Mouse (Mus musculus) embryonic facial prominence, embryonic 15.5 days (tissue): ENCODE data around the gene Pitpnm3. TPM values are rescaled to one million over a fixed set of nuclear protein-coding genes. Genes with fewer than 3 reads are reported as not detected.

Source experiments
- ATAC-seq: fragments of 200-750 bp; cut with Nextera tagmentation; 2 replicates; pipeline ENCODE4 v1.8.0; 2017; ENCODE audit warnings: low read depth, moderate TSS enrichment; ENCODE audit not compliant: insufficient number of reproducible peaks, low FRiP score, low TSS enrichment
- H3K27ac ChIP-seq: fragments of 300-500 bp; sonication (generic); replicated peaks from 2 replicates; pipeline ENCODE4 v1.5.1; 2015; ENCODE audit warnings: mild to moderate bottlenecking, inconsistent platforms
- H3K27me3 ChIP-seq: fragments of 300-500 bp; sonication (generic); 2 replicates; pipeline ENCODE4 v1.6.1; 2015; ENCODE audit warnings: inconsistent platforms
- H3K36me3 ChIP-seq: fragments of 300-500 bp; sonication (generic); 2 replicates; pipeline ENCODE4 v1.6.1; 2015; ENCODE audit warnings: mild to moderate bottlenecking, inconsistent platforms
- H3K4me1 ChIP-seq: fragments of 300-500 bp; sonication (generic); 2 replicates; pipeline ENCODE4 v1.6.1; 2015; ENCODE audit warnings: inconsistent platforms
- H3K4me2 ChIP-seq: fragments of 300-500 bp; sonication (generic); replicated peaks from 2 replicates; pipeline ENCODE4 v1.6.1; 2015; ENCODE audit warnings: mild to moderate bottlenecking, inconsistent platforms
- H3K4me3 ChIP-seq: fragments of 300-500 bp; sonication (generic); replicated peaks from 2 replicates; pipeline ENCODE4 v1.5.1; 2015; ENCODE audit warnings: mild to moderate bottlenecking, inconsistent platforms
- H3K9ac ChIP-seq: fragments of 300-500 bp; sonication (generic); 2 replicates; pipeline ENCODE4 v1.6.1; 2015; ENCODE audit warnings: inconsistent platforms
- H3K9me3 ChIP-seq: fragments of 300-500 bp; sonication (generic); replicated peaks from 2 replicates; pipeline ENCODE4 v1.6.1; 2016; ENCODE audit warnings: inconsistent platforms
- WGBS: fragments of 180-500 bp; shearing (Covaris S2); methylation state at CpG from one replicate; pipeline ENCODE4 v1.1.7; 2015; 5-methylcytosine and 5-hydroxymethylcytosine counted together
- polyA plus RNA-seq: library from polyadenylated mRNA; unstranded; fragments of >200 nt; fragmentation: Nextera tagmentation; extraction: Ambion mirVana; gene quantifications from 2 replicates; pipeline ENCODE4 v1.2.1, GENCODE M21; 2015

Gene Pitpnm3
- polyA plus RNA-seq, 1 experiment from 2014 or later: 2.0 TPM

- H3K4me2 ChIP-seq: no peak overlapping the region
- H3K27ac ChIP-seq: no peak overlapping the region
- no peaks in the 10 kb centered on the region for H3K9me3 ChIP-seq
- ATAC-seq: no peak
- H3K27me3 ChIP-seq: no peaks in the 10 kb centered on the region; the same call in 1 of the 2 replicates
- no peaks in the 10 kb centered on the region for H3K36me3 ChIP-seq
- 71% methylated on average over 8 of the region's 8 CpGs for WGBS
- no peak overlapping the region for H3K9ac ChIP-seq
- no peak overlapping the region for H3K4me3 ChIP-seq
- peaks cover 7% of the 10 kb centered on the region; the same call in 1 of the 2 replicates for H3K4me1 ChIP-seq
Observed at GRCm38 (mm10) chr11:72092390-72092789, 43.2 kb downstream of the Pitpnm3 start.

GRCm38 (mm10) chr11:72086251-72087046 is 49.1 kb downstream of the Pitpnm3 start:
- Histone ChIP-seq H3K4me3 (no peak overlapping the region), H3K9me3 (no peaks in the 10 kb centered on the region), H3K27me3 (no peaks in the 10 kb centered on the region), H3K27ac (peak overlapping the region; percentile 79), H3K9ac (no peak overlapping the region), H3K4me2 (no peak overlapping the region), H3K4me1 (peaks cover 22% of the 10 kb centered on the region), H3K36me3 (no peaks in the 10 kb centered on the region)
- peak; percentile 76; the same call in 1 of the 2 replicates for ATAC-seq
- WGBS: 23% methylated on average over 11 of the region's 11 CpGs

GRCm38 (mm10) chr11:72084337-72084736 is 51.2 kb downstream of the Pitpnm3 start:
- Histone ChIP-seq H3K27me3 (no peaks in the 10 kb centered on the region), H3K36me3 (no peaks in the 10 kb centered on the region), H3K9ac (no peak overlapping the region), H3K9me3 (no peaks in the 10 kb centered on the region), H3K4me2 (no peak overlapping the region), H3K4me1 (peaks cover 22% of the 10 kb centered on the region), H3K27ac (no peak overlapping the region), H3K4me3 (no peak overlapping the region)
- WGBS: 93% methylated on average over 15 of the region's 15 CpGs
- ATAC-seq: no peak

GRCm38 (mm10) chr11:72082601-72083000 is 53.0 kb downstream of the Pitpnm3 start:
- 84% methylated on average over 4 of the region's 4 CpGs for WGBS
- Histone ChIP-seq H3K27me3 (0 out of 2 replicates have a peak, but pooled peaks cover 4% of the 10 kb centered on the region), H3K4me2 (no peak overlapping the region), H3K36me3 (no peaks in the 10 kb centered on the region), H3K4me1 (peaks cover 17% of the 10 kb centered on the region), H3K4me3 (no peak overlapping the region), H3K27ac (no peak overlapping the region), H3K9ac (no peak overlapping the region), H3K9me3 (no peaks in the 10 kb centered on the region)
- no peak for ATAC-seq

GRCm38 (mm10) chr11:72080461-72080860 is 55.1 kb downstream of the Pitpnm3 start:
- Histone ChIP-seq H3K36me3 (no peaks in the 10 kb centered on the region), H3K4me2 (no peak overlapping the region), H3K27me3 (0 out of 2 replicates have a peak, but pooled peaks cover 4% of the 10 kb centered on the region), H3K4me1 (no peaks in the 10 kb centered on the region), H3K9me3 (no peaks in the 10 kb centered on the region), H3K4me3 (no peak overlapping the region), H3K27ac (no peak overlapping the region), H3K9ac (no peak overlapping the region)
- 85% methylated on average over 6 of the region's 6 CpGs for WGBS
- ATAC-seq: no peak

GRCm38 (mm10) chr11:72078647-72079046 is 56.9 kb downstream of the Pitpnm3 start:
- no peak overlapping the region for H3K4me2 ChIP-seq
- 44% methylated on average over 4 of the region's 4 CpGs for WGBS
- H3K36me3 ChIP-seq: no peaks in the 10 kb centered on the region
- ATAC-seq: 0 out of 2 replicates have a peak, but pooled peaks have one; percentile 41
- no peaks in the 10 kb centered on the region for H3K4me1 ChIP-seq
- no peak overlapping the region for H3K27ac ChIP-seq
- no peak overlapping the region for H3K9ac ChIP-seq
- H3K27me3 ChIP-seq: 0 out of 2 replicates have a peak, but pooled peaks cover 4% of the 10 kb centered on the region
- no peaks in the 10 kb centered on the region for H3K9me3 ChIP-seq
- no peak overlapping the region for H3K4me3 ChIP-seq

- H3K27me3 ChIP-seq: 0 out of 2 replicates have a peak, but pooled peaks cover 4% of the 10 kb centered on the region
- H3K4me1 ChIP-seq: no peaks in the 10 kb centered on the region
- no peak for ATAC-seq
- WGBS: 27% methylated on average over 3 of the region's 3 CpGs
- no peaks in the 10 kb centered on the region for H3K9me3 ChIP-seq
- H3K4me2 ChIP-seq: no peak overlapping the region
- H3K36me3 ChIP-seq: no peaks in the 10 kb centered on the region
- H3K4me3 ChIP-seq: no peak overlapping the region
- H3K27ac ChIP-seq: no peak overlapping the region
- H3K9ac ChIP-seq: no peak overlapping the region
Observed at GRCm38 (mm10) chr11:72078056-72078455, 57.5 kb downstream of the Pitpnm3 start.

GRCm38 (mm10) chr11:72074230-72074629 is 61.3 kb downstream of the Pitpnm3 start:
- no peak for ATAC-seq
- 81% methylated on average over 13 of the region's 13 CpGs for WGBS

GRCm38 (mm10) chr11:72072331-72072905 is 63.2 kb downstream of the Pitpnm3 start:
- H3K4me2 ChIP-seq: no peak overlapping the region
- 54% methylated on average over 6 of the region's 6 CpGs for WGBS
- no peak overlapping the region for H3K4me3 ChIP-seq
- no peaks in the 10 kb centered on the region for H3K9me3 ChIP-seq
- no peaks in the 10 kb centered on the region for H3K27me3 ChIP-seq
- H3K4me1 ChIP-seq: peaks cover 5% of the 10 kb centered on the region; the same call in 1 of the 2 replicates
- ATAC-seq: no peak
- H3K27ac ChIP-seq: no peak overlapping the region
- H3K36me3 ChIP-seq: no peaks in the 10 kb centered on the region
- H3K9ac ChIP-seq: no peak overlapping the region

More at GRCm38 (mm10) chr11:72074230-72074629, 61.3 kb downstream of the Pitpnm3 start:
- H3K4me2 ChIP-seq: no peak overlapping the region
- H3K4me3 ChIP-seq: no peak overlapping the region
- no peaks in the 10 kb centered on the region for H3K36me3 ChIP-seq
- no peak overlapping the region for H3K27ac ChIP-seq
- H3K4me1 ChIP-seq: no peaks in the 10 kb centered on the region
- no peaks in the 10 kb centered on the region for H3K9me3 ChIP-seq
- H3K9ac ChIP-seq: no peak overlapping the region
- 0 out of 2 replicates have a peak, but pooled peaks cover 4% of the 10 kb centered on the region for H3K27me3 ChIP-seq

- H3K4me2 ChIP-seq: no peak overlapping the region
- H3K9me3 ChIP-seq: no peaks in the 10 kb centered on the region
- no peaks in the 10 kb centered on the region for H3K27me3 ChIP-seq
- H3K9ac ChIP-seq: no peak overlapping the region
- ATAC-seq: no peak; the same call in 1 of the 2 replicates
- 76% methylated on average over 9 of the region's 9 CpGs for WGBS
- H3K4me1 ChIP-seq: peaks cover 5% of the 10 kb centered on the region; the same call in 1 of the 2 replicates
- no peaks in the 10 kb centered on the region for H3K36me3 ChIP-seq
- no peak overlapping the region for H3K4me3 ChIP-seq
- H3K27ac ChIP-seq: no peak overlapping the region
Observed at GRCm38 (mm10) chr11:72070733-72071132, 64.8 kb downstream of the Pitpnm3 start.

- WGBS: 36% methylated on average over 7 of the region's 7 CpGs
Observed at GRCm38 (mm10) chr11:72068026-72068425, 67.6 kb downstream of the Pitpnm3 start.

More at GRCm38 (mm10) chr11:72068026-72068425, 67.6 kb downstream of the Pitpnm3 start:
- no peak overlapping the region for H3K4me3 ChIP-seq
- no peak overlapping the region for H3K27ac ChIP-seq
- no peak overlapping the region for H3K4me2 ChIP-seq
- no peak overlapping the region for H3K9ac ChIP-seq
- H3K9me3 ChIP-seq: 0 out of 2 replicates have a peak, but pooled peaks cover 7% of the 10 kb centered on the region
- no peaks in the 10 kb centered on the region for H3K27me3 ChIP-seq
- no peak for ATAC-seq
- peaks cover 7% of the 10 kb centered on the region; the same call in 1 of the 2 replicates for H3K36me3 ChIP-seq
- H3K4me1 ChIP-seq: peaks cover 5% of the 10 kb centered on the region; the same call in 1 of the 2 replicates
